Comparison of ENCODE assay signal across 21 mouse cellular contexts in genomic region chr8:60645164-60645563, GRCm38 (mm10). TPM values are rescaled to one million over a fixed set of nuclear protein-coding genes. Genes with fewer than 3 reads are reported as not detected.
A peak's percentile ranks its signal among the peaks of the same experiment; 100 is the strongest.
DNase-seq lines count a peak whose midpoint lies in the region; ATAC-seq and TF ChIP-seq lines count a peak whose summit lies in the region.
"Had no signal": no experiment of that assay in that cellular context is flagged by ENCODE, and none has a peak within 500 bp of the region (broad histone marks: within the 10 kb centered on the region; RNA-seq: fewer than 3 reads in every experiment).

No protein-coding gene starts in this region.

- WGBS in limb, embryonic 11.5 days = 64% methylated on average over 4 of the region's 4 CpGs
- WGBS in limb, embryonic 10.5 days = 79% methylated on average over 4 of the region's 4 CpGs
- WGBS in forebrain, embryonic 14.5 days = 27% methylated on average over 4 of the region's 4 CpGs
- WGBS in olfactory bulb, adult 2 months = 42% methylated on average over 4 of the region's 4 CpGs

- no peaks in the 10 kb centered on the region for H3K4me1 ChIP-seq in limb, embryonic 11.5 days (ENCODE audit: control insufficient read depth, insufficient read depth, low read length)
- 0 out of 2 replicates have a peak, but pooled peaks cover 2% of the 10 kb centered on the region for H3K4me1 ChIP-seq in limb, embryonic 10.5 days
- no peaks in the 10 kb centered on the region for H3K4me1 ChIP-seq in forebrain, embryonic 14.5 days (ENCODE audit: control insufficient read depth, insufficient read depth, low read length)
- H3K4me1 ChIP-seq in olfactory bulb, adult 2 months (ENCODE audit: control insufficient read depth, insufficient read depth, low read length) = peaks cover 13% of the 10 kb centered on the region
- H3K4me1 ChIP-seq: liver, embryonic 12.5 days had no signal

- H3K4me3 ChIP-seq in limb, embryonic 11.5 days (ENCODE audit: low read depth, low read length) = no peak overlapping the region
- no peak overlapping the region for H3K4me3 ChIP-seq in limb, embryonic 10.5 days
- H3K4me3 ChIP-seq in forebrain, embryonic 14.5 days (ENCODE audit: low read depth, low read length) = no peak overlapping the region
- no peak overlapping the region for H3K4me3 ChIP-seq in olfactory bulb, adult 2 months (ENCODE audit: insufficient read depth, low read depth, low read length)
- H3K4me3 ChIP-seq: liver, embryonic 12.5 days had no signal

- no peak for TF ChIP-seq CTCF in olfactory bulb, adult 2 months (IDR thresholded peaks at IDR 0.05; ENCODE audit: insufficient read depth, low read depth, low read length)

- 0 out of 2 replicates have a peak, but pooled peaks have one; percentile 29 for ATAC-seq in frontal cortex, adult (ENCODE audit: low TSS enrichment)
- no peak for ATAC-seq in limb, embryonic 11.5 days (ENCODE audit: insufficient number of reproducible peaks, low FRiP score, low TSS enrichment, low read depth)
- ATAC-seq in forebrain, embryonic 14.5 days = no peak
- ATAC-seq in cerebellum, adult (ENCODE audit: insufficient number of reproducible peaks, low FRiP score, low TSS enrichment) = no peak
- ATAC-seq: liver, embryonic 12.5 days had no signal

- TF ChIP-seq POLR2A in olfactory bulb, adult 2 months (IDR thresholded peaks at IDR 0.05; ENCODE audit: insufficient read depth, low read depth, low read length) = no peak

- no peak for DNase-seq in frontal cortex, postnatal 14 days (ENCODE audit: low spot score in 2 of 2)
- no peak for DNase-seq in limb, embryonic 11.5 days (ENCODE audit: low spot score)
- no peak for DNase-seq in limb, embryonic 10.5 days (ENCODE audit: low spot score)
- DNase-seq in forebrain, embryonic 14.5 days (ENCODE audit: low spot score) = peak; percentile 29
- DNase-seq: adrenal gland, adult 8-10 months; cerebellum, adult 8-10 months; cerebellum, postnatal 36 days; gastrocnemius, postnatal 14 days; kidney, adult 18-20 months; lung, adult 2 months; lung, postnatal 14 days; thymus, postnatal 14 days had no signal

- no peaks in the 10 kb centered on the region for H3K9me3 ChIP-seq in limb, embryonic 11.5 days (ENCODE audit: control insufficient read depth, low read length)
- no peaks in the 10 kb centered on the region for H3K9me3 ChIP-seq in limb, embryonic 10.5 days (replicated peaks)
- H3K9me3 ChIP-seq in forebrain, embryonic 14.5 days (replicated peaks; ENCODE audit: control insufficient read depth, low read length) = no peaks in the 10 kb centered on the region
- H3K9me3 ChIP-seq: G1E; liver, embryonic 12.5 days had no signal

- H3K27me3 ChIP-seq in limb, embryonic 11.5 days (ENCODE audit: control insufficient read depth, insufficient read depth, low read length) = no peaks in the 10 kb centered on the region
- no peaks in the 10 kb centered on the region for H3K27me3 ChIP-seq in limb, embryonic 10.5 days (ENCODE audit: low read depth, poor library complexity, severe bottlenecking)
- no peaks in the 10 kb centered on the region for H3K27me3 ChIP-seq in forebrain, embryonic 14.5 days (replicated peaks; ENCODE audit: control insufficient read depth, insufficient read depth, low read length)
- H3K27me3 ChIP-seq: CH12.LX; liver, embryonic 12.5 days had no signal

- H3K27ac ChIP-seq in limb, embryonic 11.5 days (replicated peaks; ENCODE audit: low read depth, low read length) = peak overlapping the region; percentile 47; the same call in 1 of the 2 replicates
- no peak overlapping the region; the same call in 1 of the 2 replicates for H3K27ac ChIP-seq in limb, embryonic 10.5 days
- no peak overlapping the region for H3K27ac ChIP-seq in forebrain, embryonic 14.5 days (ENCODE audit: low read depth, low read length)
- peak overlapping the region; percentile 59 for H3K27ac ChIP-seq in olfactory bulb, adult 2 months (ENCODE audit: insufficient read depth, low read depth, low read length)
- H3K27ac ChIP-seq: kidney, postnatal 0 days; liver, embryonic 12.5 days had no signal

- no peaks in the 10 kb centered on the region for H3K36me3 ChIP-seq in limb, embryonic 11.5 days (ENCODE audit: control insufficient read depth, insufficient read depth, low read length)
- H3K36me3 ChIP-seq in limb, embryonic 10.5 days = no peaks in the 10 kb centered on the region
- no peaks in the 10 kb centered on the region for H3K36me3 ChIP-seq in forebrain, embryonic 14.5 days (ENCODE audit: control insufficient read depth, insufficient read depth, low read length)
- H3K36me3 ChIP-seq: G1E; liver, embryonic 12.5 days had no signal

- H3K4me2 ChIP-seq in limb, embryonic 11.5 days (ENCODE audit: low read depth, severe bottlenecking) = no peak overlapping the region
- H3K4me2 ChIP-seq in forebrain, embryonic 14.5 days (ENCODE audit: low read length) = no peak overlapping the region
- H3K4me2 ChIP-seq: heart, embryonic 11.5 days; liver, embryonic 12.5 days; midbrain, embryonic 11.5 days had no signal

- no peak overlapping the region for H3K9ac ChIP-seq in limb, embryonic 11.5 days (ENCODE audit: low read length)
- no peak overlapping the region for H3K9ac ChIP-seq in forebrain, embryonic 14.5 days (ENCODE audit: low read length)
- H3K9ac ChIP-seq: liver, embryonic 12.5 days had no signal

RNA-seq across cellular contexts. Expression of gene Mfap3l, which starts 12.5 kb away (rescaled TPM):
- polyA plus RNA-seq in limb, embryonic 11.5 days (2014; fragmentation: Nextera tagmentation; extraction: Ambion mirVana) = 1.8 and 2.6 TPM in 2 replicates
- polyA plus RNA-seq in limb, embryonic 10.5 days (2016; fragmentation: Nextera tagmentation; extraction: Ambion mirVana) = 0.53 and 0.83 TPM in 2 replicates
- polyA plus RNA-seq in forebrain, embryonic 14.5 days (2014; fragmentation: Nextera tagmentation; extraction: Ambion mirVana) = 0.74 and 1.4 TPM in 2 replicates
- polyA plus RNA-seq in olfactory bulb, adult 2 months (2012; ENCODE audit: insufficient read depth, insufficient read length, low replicate concordance, missing spikeins) = not detected in 2 replicates
- polyA plus RNA-seq: G1E had no signal

Comparison
In these comparisons a context has a peak if more than half of its experiments do, and no peak if none do; other contexts are left out.
1. H3K27ac ChIP-seq: peak in limb, embryonic 11.5 days (single experiment) and olfactory bulb, adult 2 months (single experiment); none in limb, embryonic 10.5 days (single experiment) and forebrain, embryonic 14.5 days (single experiment).